Mouse (Mus musculus): ENCODE measurements at regions not wholly inside any gene's neighbourhood (a gene's known extent, or its start where the extent isn't known, plus 50 kb on each side); places are given as distances from the start of the nearest gene placed in this dataset.
A peak's percentile ranks its signal among the peaks of the same experiment; 100 is the strongest.

DNA sequence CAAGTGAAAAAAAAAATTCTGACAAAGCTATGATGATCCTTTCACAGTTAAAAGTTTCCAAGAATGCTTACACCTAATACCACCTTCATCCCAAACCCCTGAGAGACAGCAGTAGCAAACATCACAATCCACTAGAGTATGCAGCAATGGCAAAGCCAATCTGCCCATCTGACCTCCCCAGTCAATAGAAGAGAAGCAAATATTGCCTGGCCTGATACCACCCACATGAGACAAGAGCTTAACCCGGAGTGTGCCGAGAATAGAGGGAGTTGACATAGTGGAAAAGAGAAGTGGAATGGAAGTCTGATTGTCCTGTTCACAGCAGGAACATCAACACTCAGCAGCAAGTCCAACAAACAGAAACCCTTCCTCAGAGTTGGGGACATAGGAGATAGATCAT lies 219.9 kb upstream of the Pou3f3 start:
- H3K27ac ChIP-seq = no peak overlapping the region

GRCm38 (mm10) chr1:42480348-42480920 lies 215.1 kb upstream of the Pou3f3 start:
- ATAC-seq (no peak), DNase-seq (ENCODE audit: low spot score) (no peak)
- Histone ChIP-seq H3K4me2 (ENCODE audit: low read depth, low read length) (no peak overlapping the region), H3K4me1 (ENCODE audit: insufficient read depth, low read length) (no peaks in the 10 kb centered on the region), H3K36me3 (ENCODE audit: insufficient read depth, low read length) (no peaks in the 10 kb centered on the region), H3K9me3 (ENCODE audit: low read length) (no peaks in the 10 kb centered on the region), H3K4me3 (ENCODE audit: low read length) (no peak overlapping the region), H3K27me3 (ENCODE audit: insufficient read depth, low read length) (no peaks in the 10 kb centered on the region), H3K27ac (no peak overlapping the region), H3K9ac (replicated peaks; ENCODE audit: low read length) (no peak overlapping the region)
- TF ChIP-seq CTCF (IDR thresholded peaks at IDR 0.05; ENCODE audit: low read depth) = no peak
- 80% methylated on average over 8 of the region's 8 CpGs for WGBS

More for the DNA sequence above, 219.9 kb upstream of the Pou3f3 start:
- Histone ChIP-seq H3K4me3 (ENCODE audit: low read length) (no peak overlapping the region), H3K4me2 (ENCODE audit: low read depth, low read length) (no peak overlapping the region), H3K4me1 (ENCODE audit: insufficient read depth, low read length) (no peaks in the 10 kb centered on the region), H3K9ac (replicated peaks; ENCODE audit: low read length) (no peak overlapping the region), H3K9me3 (ENCODE audit: low read length) (no peaks in the 10 kb centered on the region), H3K36me3 (ENCODE audit: insufficient read depth, low read length) (no peaks in the 10 kb centered on the region), H3K27me3 (ENCODE audit: insufficient read depth, low read length) (no peaks in the 10 kb centered on the region)
- no peak for ATAC-seq
- no peak for DNase-seq (ENCODE audit: low spot score)
- no peak for TF ChIP-seq CTCF (IDR thresholded peaks at IDR 0.05; ENCODE audit: low read depth)
- 74% methylated on average over 2 of the region's 2 CpGs for WGBS

- H3K36me3 ChIP-seq (ENCODE audit: insufficient read depth, low read length) = no peaks in the 10 kb centered on the region
- no peak overlapping the region for H3K4me2 ChIP-seq (ENCODE audit: low read depth, low read length)
- DNase-seq (ENCODE audit: low spot score) (peak; percentile 47), ATAC-seq (peak; percentile 74)
- no peak overlapping the region for H3K4me3 ChIP-seq (ENCODE audit: low read length)
- no peak overlapping the region for H3K27ac ChIP-seq
- no peaks in the 10 kb centered on the region for H3K4me1 ChIP-seq (ENCODE audit: insufficient read depth, low read length)
- no peak for TF ChIP-seq CTCF (IDR thresholded peaks at IDR 0.05; ENCODE audit: low read depth)
- no peak overlapping the region for H3K9ac ChIP-seq (replicated peaks; ENCODE audit: low read length)
- H3K27me3 ChIP-seq (ENCODE audit: insufficient read depth, low read length) = no peaks in the 10 kb centered on the region; the same call in 1 of the 2 replicates
- H3K9me3 ChIP-seq (ENCODE audit: low read length) = no peaks in the 10 kb centered on the region
- WGBS = 36% methylated on average over 5 of the region's 5 CpGs
Observed at GRCm38 (mm10) chr1:42489563-42489962, 206.0 kb upstream of the Pou3f3 start.

DNA sequence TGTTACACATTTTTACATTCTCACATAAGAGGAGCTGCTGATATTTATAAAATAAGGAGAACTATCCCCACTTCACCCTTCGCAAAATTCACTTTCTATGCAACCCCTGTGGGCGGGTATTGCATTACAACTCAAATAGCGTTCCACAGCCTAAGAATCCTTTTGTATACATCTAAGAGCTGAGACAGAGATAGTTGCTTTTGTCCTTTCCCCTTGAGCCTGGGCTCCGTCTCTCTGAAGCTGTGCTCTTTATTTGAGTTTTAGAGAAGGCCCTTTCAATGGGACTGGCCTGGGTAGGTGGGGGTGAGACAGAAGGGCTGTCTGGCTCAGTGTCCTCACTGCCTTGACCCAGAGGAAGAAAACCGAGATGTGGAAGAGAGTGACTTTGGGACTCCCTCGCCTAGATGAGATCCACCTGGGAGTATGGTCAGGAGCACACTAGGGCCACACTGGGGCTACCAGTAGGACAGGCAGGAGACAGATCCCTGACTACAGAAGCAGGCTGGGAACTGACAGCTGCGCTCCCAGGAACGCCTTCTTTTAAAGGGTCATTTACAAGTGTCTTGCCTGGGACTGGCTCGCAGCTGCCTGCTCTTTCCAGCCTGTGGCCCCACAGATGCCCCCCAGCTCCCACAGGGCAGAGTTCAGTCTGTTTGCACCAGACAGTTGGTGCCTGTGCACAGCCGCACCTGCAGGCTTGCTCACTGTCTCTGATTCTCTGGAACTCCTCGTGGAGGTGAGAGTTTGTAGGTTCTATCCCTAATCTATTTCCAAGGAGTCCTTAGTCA lies 204.5 kb upstream of the Pou3f3 start:
- H3K36me3 ChIP-seq (ENCODE audit: insufficient read depth, low read length) = no peaks in the 10 kb centered on the region
- H3K9me3 ChIP-seq (ENCODE audit: low read length) = no peaks in the 10 kb centered on the region
- H3K27ac ChIP-seq = no peak overlapping the region
- peak overlapping the region; percentile 66 for H3K4me2 ChIP-seq (ENCODE audit: low read depth, low read length)
- peak overlapping the region; percentile 38 for H3K4me3 ChIP-seq (ENCODE audit: low read length)
- TF ChIP-seq CTCF (IDR thresholded peaks at IDR 0.05; ENCODE audit: low read depth) = 0 out of 2 replicates have a peak, but pooled peaks have one; percentile 29
- WGBS = 23% methylated on average over 11 of the region's 11 CpGs
- no peaks in the 10 kb centered on the region; the same call in 1 of the 2 replicates for H3K27me3 ChIP-seq (ENCODE audit: insufficient read depth, low read length)
- no peak overlapping the region; the same call in 1 of the 2 replicates for H3K9ac ChIP-seq (replicated peaks; ENCODE audit: low read length)
- DNase-seq (ENCODE audit: low spot score) (peak; percentile 27), ATAC-seq (peak; percentile 69; the same call in 1 of the 2 replicates)
- no peaks in the 10 kb centered on the region for H3K4me1 ChIP-seq (ENCODE audit: insufficient read depth, low read length)

- Histone ChIP-seq H3K27me3 (ENCODE audit: insufficient read depth, low read length) (no peaks in the 10 kb centered on the region; the same call in 1 of the 2 replicates), H3K9ac (replicated peaks; ENCODE audit: low read length) (peak overlapping the region; percentile 46; the same call in 1 of the 2 replicates), H3K4me1 (ENCODE audit: insufficient read depth, low read length) (no peaks in the 10 kb centered on the region), H3K36me3 (ENCODE audit: insufficient read depth, low read length) (no peaks in the 10 kb centered on the region), H3K27ac (no peak overlapping the region), H3K4me3 (ENCODE audit: low read length) (peak overlapping the region; percentile 38), H3K4me2 (ENCODE audit: low read depth, low read length) (peak overlapping the region; percentile 66), H3K9me3 (ENCODE audit: low read length) (no peaks in the 10 kb centered on the region)
- peak; percentile 42 for DNase-seq (ENCODE audit: low spot score)
- TF ChIP-seq CTCF (IDR thresholded peaks at IDR 0.05; ENCODE audit: low read depth) = no peak
- ATAC-seq = peak; percentile 55; the same call in 1 of the 2 replicates
- WGBS = 3% methylated on average over 35 of the region's 35 CpGs
Observed at GRCm38 (mm10) chr1:42491644-42492277, 203.8 kb upstream of the Pou3f3 start.

GRCm38 (mm10) chr1:42496022-42496421 lies 199.5 kb upstream of the Pou3f3 start:
- H3K4me1 ChIP-seq (ENCODE audit: insufficient read depth, low read length) = no peaks in the 10 kb centered on the region
- no peaks in the 10 kb centered on the region; the same call in 1 of the 2 replicates for H3K27me3 ChIP-seq (ENCODE audit: insufficient read depth, low read length)
- no peak overlapping the region for H3K4me3 ChIP-seq (ENCODE audit: low read length)
- no peaks in the 10 kb centered on the region for H3K36me3 ChIP-seq (ENCODE audit: insufficient read depth, low read length)
- 89% methylated on average over 3 of the region's 3 CpGs for WGBS
- no peak for TF ChIP-seq CTCF (IDR thresholded peaks at IDR 0.05; ENCODE audit: low read depth)
- no peak overlapping the region for H3K9ac ChIP-seq (replicated peaks; ENCODE audit: low read length)
- no peak for ATAC-seq
- no peaks in the 10 kb centered on the region for H3K9me3 ChIP-seq (ENCODE audit: low read length)
- H3K27ac ChIP-seq = no peak overlapping the region
- no peak overlapping the region for H3K4me2 ChIP-seq (ENCODE audit: low read depth, low read length)
- DNase-seq (ENCODE audit: low spot score) = no peak
